Mouse (Mus musculus): ENCODE data around the gene Nrp2. TPM values are rescaled to one million over a fixed set of nuclear protein-coding genes. Genes with fewer than 3 reads are reported as not detected.
A peak's percentile ranks its signal among the peaks of the same experiment; 100 is the strongest.

Nrp2 gene
- polyA plus RNA-seq, 1 experiment, result 97.2 TPM

- Histone ChIP-seq H3K27ac (ENCODE audit: insufficient read depth, low read depth, low read length) (no peak overlapping the region), H3K4me3 (ENCODE audit: insufficient read depth, low read length) (no peak overlapping the region), H3K4me1 (ENCODE audit: control insufficient read depth, insufficient read depth, low read length) (peaks cover 70% of the 10 kb centered on the region)
- no peak for TF ChIP-seq POLR2A (IDR thresholded peaks at IDR 0.05; ENCODE audit: borderline replicate concordance, low read depth, low read length)
- no peak for TF ChIP-seq CTCF (IDR thresholded peaks at IDR 0.05; ENCODE audit: low read depth, low read length)
These were observed 26.5 kb downstream of the Nrp2 start for GRCm38 (mm10) chr1:62729345-62730150.

GRCm38 (mm10) chr1:62732036-62732435, 29.0 kb downstream of the Nrp2 start:
- Histone ChIP-seq H3K4me3 (ENCODE audit: insufficient read depth, low read length) (no peak overlapping the region), H3K4me1 (ENCODE audit: control insufficient read depth, insufficient read depth, low read length) (peaks cover 72% of the 10 kb centered on the region), H3K27ac (ENCODE audit: insufficient read depth, low read depth, low read length) (no peak overlapping the region)
- TF ChIP-seq CTCF (IDR thresholded peaks at IDR 0.05; ENCODE audit: low read depth, low read length), result no peak
- TF ChIP-seq POLR2A (IDR thresholded peaks at IDR 0.05; ENCODE audit: borderline replicate concordance, low read depth, low read length), result no peak

- TF ChIP-seq CTCF (IDR thresholded peaks at IDR 0.05; ENCODE audit: low read depth, low read length), result no peak
- H3K4me3 ChIP-seq (ENCODE audit: insufficient read depth, low read length), result no peak overlapping the region
- 0 out of 2 replicates have a peak overlapping the region, but pooled peaks have one; percentile 14 for H3K27ac ChIP-seq (ENCODE audit: insufficient read depth, low read depth, low read length)
- peaks cover 69% of the 10 kb centered on the region for H3K4me1 ChIP-seq (ENCODE audit: control insufficient read depth, insufficient read depth, low read length)
These were observed 31.4 kb downstream of the Nrp2 start for GRCm38 (mm10) chr1:62734420-62734931.

- Histone ChIP-seq H3K4me3 (ENCODE audit: insufficient read depth, low read length) (no peak overlapping the region), H3K27ac (ENCODE audit: insufficient read depth, low read depth, low read length) (no peak overlapping the region), H3K4me1 (ENCODE audit: control insufficient read depth, insufficient read depth, low read length) (peaks cover 68% of the 10 kb centered on the region)
- TF ChIP-seq CTCF (IDR thresholded peaks at IDR 0.05; ENCODE audit: low read depth, low read length) (no peak), POLR2A (IDR thresholded peaks at IDR 0.05; ENCODE audit: borderline replicate concordance, low read depth, low read length) (no peak)
These were observed 31.9 kb downstream of the Nrp2 start for GRCm38 (mm10) chr1:62734980-62735379.

GRCm38 (mm10) chr1:62735835-62736234, 32.8 kb downstream of the Nrp2 start:
- TF ChIP-seq CTCF (IDR thresholded peaks at IDR 0.05; ENCODE audit: low read depth, low read length), result no peak
- no peak for TF ChIP-seq POLR2A (IDR thresholded peaks at IDR 0.05; ENCODE audit: borderline replicate concordance, low read depth, low read length)
- H3K27ac ChIP-seq (ENCODE audit: insufficient read depth, low read depth, low read length), result peak overlapping the region; percentile 57
- no peak overlapping the region for H3K4me3 ChIP-seq (ENCODE audit: insufficient read depth, low read length)

GRCm38 (mm10) chr1:62736455-62737012, 33.4 kb downstream of the Nrp2 start:
- TF ChIP-seq CTCF (IDR thresholded peaks at IDR 0.05; ENCODE audit: low read depth, low read length), result no peak
- no peak for TF ChIP-seq POLR2A (IDR thresholded peaks at IDR 0.05; ENCODE audit: borderline replicate concordance, low read depth, low read length)
- Histone ChIP-seq H3K27ac (ENCODE audit: insufficient read depth, low read depth, low read length) (peak overlapping the region; percentile 57), H3K4me3 (ENCODE audit: insufficient read depth, low read length) (no peak overlapping the region), H3K4me1 (ENCODE audit: control insufficient read depth, insufficient read depth, low read length) (peaks cover 58% of the 10 kb centered on the region)

More at GRCm38 (mm10) chr1:62735835-62736234, 32.8 kb downstream of the Nrp2 start:
- peaks cover 64% of the 10 kb centered on the region for H3K4me1 ChIP-seq (ENCODE audit: control insufficient read depth, insufficient read depth, low read length)

GRCm38 (mm10) chr1:62738165-62738564, 35.1 kb downstream of the Nrp2 start:
- no peak for TF ChIP-seq POLR2A (IDR thresholded peaks at IDR 0.05; ENCODE audit: borderline replicate concordance, low read depth, low read length)
- Histone ChIP-seq H3K4me1 (ENCODE audit: control insufficient read depth, insufficient read depth, low read length) (peaks cover 46% of the 10 kb centered on the region), H3K4me3 (ENCODE audit: insufficient read depth, low read length) (no peak overlapping the region), H3K27ac (ENCODE audit: insufficient read depth, low read depth, low read length) (no peak overlapping the region)

GRCm38 (mm10) chr1:62742092-62742491, 39.0 kb downstream of the Nrp2 start:
- TF ChIP-seq CTCF (IDR thresholded peaks at IDR 0.05; ENCODE audit: low read depth, low read length) (no peak), POLR2A (IDR thresholded peaks at IDR 0.05; ENCODE audit: borderline replicate concordance, low read depth, low read length) (no peak)
- H3K27ac ChIP-seq (ENCODE audit: insufficient read depth, low read depth, low read length), result no peak overlapping the region
- H3K4me1 ChIP-seq (ENCODE audit: control insufficient read depth, insufficient read depth, low read length), result peaks cover 16% of the 10 kb centered on the region
- H3K4me3 ChIP-seq (ENCODE audit: insufficient read depth, low read length), result no peak overlapping the region

GRCm38 (mm10) chr1:62743064-62743694, 40.1 kb downstream of the Nrp2 start:
- no peak overlapping the region for H3K4me3 ChIP-seq (ENCODE audit: insufficient read depth, low read length)
- TF ChIP-seq CTCF (IDR thresholded peaks at IDR 0.05; ENCODE audit: low read depth, low read length) (no peak), POLR2A (IDR thresholded peaks at IDR 0.05; ENCODE audit: borderline replicate concordance, low read depth, low read length) (no peak)
- H3K27ac ChIP-seq (ENCODE audit: insufficient read depth, low read depth, low read length), result no peak overlapping the region
- H3K4me1 ChIP-seq (ENCODE audit: control insufficient read depth, insufficient read depth, low read length), result peaks cover 19% of the 10 kb centered on the region

GRCm38 (mm10) chr1:62745889-62746288, 42.8 kb downstream of the Nrp2 start:
- H3K27ac ChIP-seq (ENCODE audit: insufficient read depth, low read depth, low read length), result no peak overlapping the region
- H3K4me3 ChIP-seq (ENCODE audit: insufficient read depth, low read length), result no peak overlapping the region
- no peak for TF ChIP-seq POLR2A (IDR thresholded peaks at IDR 0.05; ENCODE audit: borderline replicate concordance, low read depth, low read length)
- no peak for TF ChIP-seq CTCF (IDR thresholded peaks at IDR 0.05; ENCODE audit: low read depth, low read length)
- H3K4me1 ChIP-seq (ENCODE audit: control insufficient read depth, insufficient read depth, low read length), result peaks cover 35% of the 10 kb centered on the region

Data from bone marrow macrophage, adult 2 months (primary cell).